Mouse (Mus musculus) Patski (cell line): ENCODE measurements at regions not wholly inside any gene's neighbourhood (a gene's known extent, or its start where the extent isn't known, plus 50 kb on each side); places are given as distances from the start of the nearest gene placed in this dataset.
"Not testable (repeated sequence)": the region's sequence is repeated elsewhere in the genome, so short reads cannot be mapped to it uniquely, and the experiment has no call there.

ENCODE experiments used
- ATAC-seq: fragments of 100-300 bp; one replicate; pipeline ENCODE4 v1.8.0; 2021
- CTCF ChIA-PET: fragments of 350-600 bp; sonication (Branson Sonifier 250); formaldehyde crosslinking; loops from one replicate; lab custom pipeline; 2022; ENCODE audit warnings: inconsistent platforms; lab: Charles Lee
- POLR2A ChIA-PET: fragments of 350-600 bp; sonication (Branson Sonifier 250); formaldehyde crosslinking; loops from one replicate; lab custom pipeline; 2022; ENCODE audit warnings: antibody characterized with exemption, inconsistent platforms; lab: Charles Lee
- DNase-seq: peaks from one replicate; pipeline ENCODE4 v3.0.0-alpha.2; 2011; ENCODE audit warnings: low read depth, low spot score
- H3K27me3 ChIP-seq: fragments of 371-371 bp; one replicate; pipeline ENCODE4 v1.5.1; 2021
- CTCF ChIP-seq: fragments of 100-300 bp; IDR thresholded peaks from one replicate; pipeline ENCODE4 v1.5.1; 2021
- in situ Hi-C: fragments of 300-500 bp; cut with MboI; formaldehyde crosslinking; loops from 3 replicates; pipeline ENCODE4 v1.11.1; 2018; ENCODE audit warnings: low pct_unique_long_range_greater_than_20kb, mixed read lengths

DNA sequence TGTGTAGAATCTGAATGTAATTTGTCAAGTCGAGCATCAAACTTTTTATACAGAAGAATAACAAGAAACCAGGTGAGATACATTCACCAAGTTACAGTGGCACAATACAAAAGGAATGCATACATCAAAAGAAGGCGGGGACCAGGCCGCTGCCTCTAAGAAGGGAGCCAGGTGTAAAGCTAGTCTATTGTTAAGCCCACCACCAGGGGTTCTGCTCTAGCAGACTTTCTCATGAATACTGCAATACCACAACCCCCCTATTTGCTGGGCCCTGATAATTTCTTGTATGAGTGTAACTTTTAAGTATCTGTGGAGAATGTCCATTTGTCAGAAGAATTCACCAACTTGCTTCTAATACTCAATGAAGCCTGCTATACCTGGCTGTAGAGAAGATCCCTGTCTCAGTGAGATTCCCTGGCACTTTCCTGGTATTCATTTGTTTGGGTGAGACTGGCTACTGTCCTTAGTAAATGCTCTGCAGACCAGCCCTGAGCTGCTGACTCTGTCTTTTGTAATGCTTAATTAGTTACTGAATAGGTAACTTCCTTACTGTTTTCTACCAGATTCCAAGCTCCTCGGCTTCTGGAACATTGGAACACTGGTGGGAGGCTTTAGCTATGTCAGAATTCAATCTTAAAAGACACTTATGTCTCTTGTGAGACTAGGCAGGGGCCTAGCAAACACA is 335.7 kb downstream of the Tbl1xr1 start:
- in situ Hi-C loops, ATAC-seq, POLR2A ChIA-PET: not testable (repeated sequence)

GRCm38 (mm10) chr3:22438027-22438780 is 361.8 kb downstream of the Tbl1xr1 start:
- in situ Hi-C loops, result no loop called here
- POLR2A ChIA-PET, result interaction anchor here (0.7 kb wide), 1 partner anchor 671 kb away, joined by 4 read pairs; no protein-coding TSS in a partner anchor
- DNase-seq (no peak), ATAC-seq (no peak)
- no peaks in the 10 kb centered on the region for H3K27me3 ChIP-seq
- CTCF ChIA-PET, result no interaction called here
- TF ChIP-seq CTCF, result no peak

More for the DNA sequence above, 335.7 kb downstream of the Tbl1xr1 start:
- H3K27me3 ChIP-seq, DNase-seq, CTCF ChIA-PET: not testable (repeated sequence)

GRCm38 (mm10) chr3:22470542-22470941 is 394.1 kb downstream of the Tbl1xr1 start:
- TF ChIP-seq CTCF, result no peak
- ChIA-PET CTCF (interaction anchor here (1.2 kb wide), 1 partner anchor 10 kb away, joined by 3 read pairs; no protein-coding TSS in a partner anchor), POLR2A (no interaction called here)
- in situ Hi-C loops, result no loop called here
- ATAC-seq, result no peak
- DNase-seq, result no peak
- no peaks in the 10 kb centered on the region for H3K27me3 ChIP-seq

- no peaks in the 10 kb centered on the region for H3K27me3 ChIP-seq
- in situ Hi-C loops, result no loop called here
- CTCF ChIA-PET, result interaction anchor here (0.8 kb wide), 1 partner anchor 9 kb away, joined by 3 read pairs; no protein-coding TSS in a partner anchor
- no peak for TF ChIP-seq CTCF
- POLR2A ChIA-PET, result no interaction called here
- no peak for ATAC-seq
- no peak for DNase-seq
These were observed 416.1 kb downstream of the Tbl1xr1 start for GRCm38 (mm10) chr3:22492530-22492929.
